Mouse (Mus musculus): ENCODE measurements around the gene Ccdc163.

The Ccdc163 gene

DNA sequence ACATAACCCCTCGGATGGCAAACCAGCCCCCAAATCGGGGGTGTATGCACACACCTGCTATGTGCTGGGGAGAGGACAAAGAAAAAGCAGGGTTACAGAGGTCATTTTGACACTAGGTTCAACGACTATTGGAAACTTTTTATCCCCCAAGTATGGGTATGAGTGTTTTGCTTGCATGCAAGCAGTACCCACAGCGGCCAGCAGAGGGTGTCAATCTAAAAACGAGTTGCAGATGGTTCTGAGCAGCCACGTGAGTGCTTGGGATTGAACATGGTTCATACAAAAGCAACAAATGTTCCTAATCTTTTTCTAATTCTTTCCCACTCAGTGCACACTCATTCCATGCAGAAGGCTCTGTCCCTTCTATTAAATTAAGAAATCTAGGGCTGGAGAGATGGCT is 4.5 kb upstream of the Ccdc163 start:
- DNase-seq (ENCODE audit: low spot score in 2 of 2): peak; percentile 24 to 51

- DNase-seq (ENCODE audit: low spot score in 2 of 2): peak in 1 of 2 experiments; percentile 40
Measured at GRCm38 (mm10) chr4:116707666-116708065, 643 bp upstream of the Ccdc163 start.

GRCm38 (mm10) chr4:116708791-116709390 is 582 bp downstream of the Ccdc163 start:
- no peak for DNase-seq (ENCODE audit: low spot score in 2 of 2)

- no peak for DNase-seq (ENCODE audit: low spot score in 2 of 2)
Measured at GRCm38 (mm10) chr4:116710154-116710553, 1.8 kb downstream of the Ccdc163 start.

- DNase-seq (ENCODE audit: low spot score in 2 of 2): no peak
Measured at GRCm38 (mm10) chr4:116712536-116712935, 4.2 kb downstream of the Ccdc163 start.

GRCm38 (mm10) chr4:116719396-116719795 is 11.1 kb downstream of the Ccdc163 start:
- DNase-seq (ENCODE audit: low spot score in 2 of 2): peak; percentile 28 to 77

DNA sequence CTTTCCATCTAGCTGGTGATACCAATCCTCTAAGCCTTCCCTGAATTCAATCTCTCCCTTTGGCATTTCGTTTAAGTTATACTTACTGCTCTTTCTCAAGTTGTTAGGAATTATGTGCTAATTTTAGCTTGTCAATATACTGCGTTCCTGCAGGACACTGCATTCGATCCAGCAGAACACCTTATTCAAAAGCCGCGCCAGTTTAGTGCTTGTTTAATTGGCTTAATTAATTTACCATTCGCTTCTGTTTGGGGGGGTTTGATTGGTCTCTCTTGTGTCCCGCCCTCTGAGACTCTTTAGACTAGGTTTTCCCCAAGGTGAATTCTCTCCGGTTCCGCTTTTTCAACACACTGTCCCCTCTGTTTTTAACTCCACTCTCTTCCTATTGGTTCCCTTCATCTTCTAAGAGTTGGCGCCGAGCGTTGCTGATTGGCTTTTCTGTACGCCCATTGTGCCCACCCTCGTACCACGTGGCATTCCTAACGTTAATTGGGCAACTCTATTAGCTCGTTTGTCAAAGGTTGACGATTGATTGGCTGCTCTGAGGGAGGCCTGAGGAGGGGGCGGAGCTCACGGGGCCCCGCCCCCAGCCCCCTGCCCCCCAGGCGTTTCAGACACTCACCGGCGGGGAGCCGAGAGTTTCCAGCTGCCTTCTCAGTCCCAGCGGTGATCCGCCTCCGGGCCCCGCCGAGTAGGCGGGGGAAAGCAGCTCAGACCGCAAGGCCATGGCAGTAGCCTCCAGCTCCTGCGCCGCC is 12.2 kb downstream of the Ccdc163 start, which contains the start of gene Tesk2:
Gene Tesk2 (plus strand): TSS at position 606 of the 755 bp plus-strand sequence.
- peak; percentile 89 to 96 for DNase-seq (ENCODE audit: low spot score in 2 of 2)

GRCm38 (mm10) chr4:116721098-116721628 is 12.9 kb downstream of the Ccdc163 start:
- DNase-seq (ENCODE audit: low spot score in 2 of 2): no peak

GRCm38 (mm10) chr4:116722230-116722629 is 13.9 kb downstream of the Ccdc163 start:
- DNase-seq (ENCODE audit: low spot score in 2 of 2): no peak

- no peak for DNase-seq (ENCODE audit: low spot score in 2 of 2)
Measured at GRCm38 (mm10) chr4:116725444-116725843, 17.1 kb downstream of the Ccdc163 start.

DNA sequence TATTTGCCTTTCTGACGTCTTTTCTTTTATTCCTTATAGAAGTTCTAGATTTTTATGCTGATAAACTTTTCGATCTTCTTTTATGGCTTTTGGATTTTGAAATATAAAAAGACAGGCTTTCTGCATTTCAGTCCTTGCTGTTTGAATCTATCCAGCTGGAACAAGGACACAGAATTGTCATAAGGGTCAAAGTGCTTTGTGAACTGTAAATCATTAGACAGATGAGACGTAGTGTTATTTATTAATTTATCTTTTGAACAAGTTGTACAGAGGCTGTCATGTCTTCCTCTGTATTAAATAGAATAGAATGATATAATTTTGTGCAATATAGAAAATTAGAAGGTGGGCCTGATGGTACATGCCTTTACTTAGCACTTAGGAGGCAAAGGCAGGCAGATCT is 19.1 kb downstream of the Ccdc163 start:
- no peak for DNase-seq (ENCODE audit: low spot score in 2 of 2)

- no peak for DNase-seq (ENCODE audit: low spot score in 2 of 2)
Measured at GRCm38 (mm10) chr4:116729532-116729931, 21.2 kb downstream of the Ccdc163 start.

GRCm38 (mm10) chr4:116731077-116731476 is 22.8 kb downstream of the Ccdc163 start:
- DNase-seq (ENCODE audit: low spot score in 2 of 2): no peak

DNA sequence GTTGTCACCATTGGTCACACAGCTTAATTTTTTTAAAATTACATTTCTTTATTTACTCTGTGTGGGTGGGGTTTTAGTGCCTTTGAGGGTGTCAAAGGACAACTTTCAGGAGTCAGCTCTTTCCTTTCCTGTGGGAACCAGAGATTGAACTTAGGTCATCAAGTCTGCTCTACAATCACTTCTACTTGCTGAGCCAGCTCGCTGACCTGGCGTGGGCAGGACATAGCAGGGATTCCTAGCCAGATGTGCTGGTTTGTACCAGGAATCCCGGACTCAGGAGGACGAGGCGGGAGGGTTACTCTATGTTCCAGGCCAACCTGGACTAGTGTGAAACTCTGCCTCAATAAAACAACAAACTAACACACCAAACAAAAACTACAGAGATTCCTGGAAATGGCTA is 24.0 kb downstream of the Ccdc163 start:
- no peak for DNase-seq (ENCODE audit: low spot score in 2 of 2)

DNA sequence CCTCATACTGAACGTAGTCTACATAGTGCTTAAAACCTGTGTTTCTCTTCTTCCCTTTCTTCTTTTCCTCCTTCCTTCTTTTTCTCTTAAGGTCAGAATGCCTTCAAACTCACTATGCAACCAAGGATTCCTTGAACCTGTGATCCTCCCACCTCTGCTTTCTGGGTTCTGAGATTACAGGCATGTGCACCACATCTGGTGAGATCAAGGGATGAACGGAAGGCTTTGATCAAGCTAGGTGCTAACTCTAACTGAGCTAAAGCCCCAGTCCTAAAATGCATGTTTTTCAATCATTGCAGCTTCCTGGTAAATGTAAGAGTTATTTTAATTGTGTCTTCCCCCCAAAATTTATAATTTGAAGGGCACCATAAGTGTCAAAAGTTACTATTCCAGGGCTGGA is 26.7 kb downstream of the Ccdc163 start:
- DNase-seq (ENCODE audit: low spot score in 2 of 2): no peak

DNA sequence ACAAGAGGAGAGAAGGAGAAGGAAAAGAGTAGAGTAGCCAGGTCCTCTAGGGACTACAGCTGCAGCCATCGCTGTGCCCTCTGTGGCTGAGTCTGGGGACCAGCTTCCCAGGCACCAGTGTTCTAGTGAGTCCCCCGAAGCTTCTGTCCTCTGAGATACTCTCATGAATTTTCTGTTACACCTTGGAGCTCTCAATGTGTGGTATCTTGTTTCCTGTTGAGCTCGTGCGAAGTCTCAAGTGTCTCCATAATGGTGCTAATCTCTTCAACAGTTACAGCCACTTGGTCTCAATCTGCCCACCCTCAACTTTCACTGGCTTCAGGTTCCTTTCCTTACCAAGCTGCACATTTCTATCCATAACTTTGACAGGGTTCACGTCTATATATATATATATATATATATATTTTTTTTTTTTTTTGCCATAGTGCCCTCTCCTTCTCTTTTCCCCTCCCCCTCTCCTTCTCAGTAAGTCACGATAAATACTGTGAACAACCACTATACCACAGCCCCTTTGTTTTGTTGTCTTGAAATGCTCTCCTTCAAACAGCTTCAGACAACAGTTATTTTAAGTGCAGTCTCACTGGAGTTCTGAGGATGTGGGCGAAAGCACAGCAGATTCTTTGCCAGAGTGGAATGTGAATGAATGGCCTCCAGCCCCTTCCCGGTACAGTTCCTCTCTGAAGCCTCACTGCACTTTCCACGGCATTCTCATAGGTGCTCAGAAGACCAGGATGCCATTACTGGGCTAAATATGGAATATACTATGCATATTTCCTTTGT is 30.9 kb downstream of the Ccdc163 start:
- peak in 1 of 2 experiments; percentile 11 for DNase-seq (ENCODE audit: low spot score in 2 of 2)

DNA sequence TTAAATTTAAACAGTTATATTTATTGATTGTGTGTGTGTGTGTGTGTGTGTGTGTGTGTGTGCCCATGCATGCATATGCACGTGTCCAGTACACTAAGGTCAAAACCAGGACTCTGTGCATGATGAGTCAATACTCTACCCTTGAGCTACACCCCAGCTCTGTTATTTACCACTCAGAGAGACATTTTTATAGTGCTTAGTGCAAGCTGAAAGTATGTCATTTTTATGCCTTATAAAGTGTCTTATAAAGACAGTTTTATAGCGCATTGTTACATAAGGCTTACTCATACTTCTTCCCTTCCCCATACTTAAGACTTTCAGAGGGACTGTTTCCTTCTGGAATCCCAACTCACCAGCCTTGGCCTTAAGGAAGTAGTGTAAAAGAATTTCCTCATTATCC is 41.4 kb downstream of the Ccdc163 start:
- no peak for DNase-seq (ENCODE audit: low spot score in 2 of 2)

- no peak for DNase-seq (ENCODE audit: low spot score in 2 of 2)
Measured at GRCm38 (mm10) chr4:116761914-116762313, 53.6 kb downstream of the Ccdc163 start.

DNA sequence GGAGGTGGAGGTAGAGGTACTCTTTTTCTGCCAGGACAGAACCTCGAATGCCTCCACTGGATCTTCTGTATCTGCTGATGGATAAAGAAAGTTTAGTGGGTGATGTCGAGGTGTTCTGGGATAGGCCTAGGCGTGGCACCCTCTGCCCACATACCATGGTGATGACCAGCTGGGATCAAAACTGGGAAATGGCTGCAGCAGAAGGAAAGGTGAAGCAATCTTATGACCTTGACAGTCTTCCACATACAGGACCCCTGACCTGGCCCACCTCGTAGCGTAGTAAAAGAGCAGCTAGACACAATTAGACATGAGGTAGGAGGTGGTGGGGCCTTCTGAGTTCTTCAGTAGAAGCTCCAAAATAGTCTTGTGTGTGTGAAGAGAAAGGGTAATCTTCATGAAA is 55.7 kb downstream of the Ccdc163 start:
- no peak for DNase-seq (ENCODE audit: low spot score in 2 of 2)

- no peak for DNase-seq (ENCODE audit: low spot score in 2 of 2)
Measured at GRCm38 (mm10) chr4:116768510-116768909, 60.2 kb downstream of the Ccdc163 start.

DNA sequence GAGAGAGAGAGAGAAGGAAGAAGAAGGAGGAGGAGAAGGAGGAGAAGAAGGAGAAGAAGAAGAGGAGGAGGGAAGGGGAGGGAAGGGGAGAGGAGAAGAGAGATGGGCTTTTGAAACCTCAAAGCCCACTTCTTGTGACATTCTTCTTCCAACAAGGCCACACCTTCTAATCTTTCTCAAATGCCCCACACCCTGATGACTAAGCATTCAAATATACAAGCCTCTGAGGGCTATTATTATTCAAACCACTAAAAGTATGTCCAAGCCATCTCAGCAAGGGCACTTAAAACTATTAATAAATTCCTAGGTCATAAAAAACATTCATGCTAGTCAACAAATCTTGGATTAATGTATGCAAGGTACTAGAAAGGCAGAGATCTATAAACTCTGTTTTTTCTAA is 60.8 kb downstream of the Ccdc163 start:
- no peak for DNase-seq (ENCODE audit: low spot score in 2 of 2)

GRCm38 (mm10) chr4:116776391-116776790 is 68.1 kb downstream of the Ccdc163 start:
- no peak for DNase-seq (ENCODE audit: low spot score in 2 of 2)
